Mouse (Mus musculus) v-Abl transformed pro-B cells (cell line): ENCODE measurements around the gene Dnajc7.

Experiments used
- in situ Hi-C, 2 experiments: fragments of 400-800 bp; cut with MboI; formaldehyde crosslinking; loops; one replicate each; pipeline ENCODE4 v1.15.1; 2025; ENCODE audit not compliant: unreplicated experiment in 2 of 2

Dnajc7 gene

GRCm38 (mm10) chr11:100585148-100585547 lies 34.8 kb downstream of the Dnajc7 start:
- in situ Hi-C loops = loop anchor here in 1 of 2 experiments (5.0 to 25.0 kb wide), 2 partner anchors 37 to 1648 kb away; partner anchors contain the start of genes Dnajc7 and Rara

- in situ Hi-C loops = loop anchor here in 1 of 2 experiments (25.0 kb wide), 1 partner anchor 1647 kb away; the partner anchor contains the start of gene Rara
These were observed 35.4 kb downstream of the Dnajc7 start for GRCm38 (mm10) chr11:100584561-100584961.

GRCm38 (mm10) chr11:100582836-100583235 lies 37.1 kb downstream of the Dnajc7 start:
- in situ Hi-C loops = loop anchor here in 1 of 2 experiments (25.0 kb wide), 1 partner anchor 1646 kb away; the partner anchor contains the start of gene Rara

GRCm38 (mm10) chr11:100582413-100582812 lies 37.6 kb downstream of the Dnajc7 start:
- in situ Hi-C loops = loop anchor here in 1 of 2 experiments (25.0 kb wide), 1 partner anchor 1645 kb away; the partner anchor contains the start of gene Rara

GRCm38 (mm10) chr11:100581756-100582155 lies 38.2 kb downstream of the Dnajc7 start:
- in situ Hi-C loops = loop anchor here in 1 of 2 experiments (25.0 kb wide), 1 partner anchor 1644 kb away; the partner anchor contains the start of gene Rara

GRCm38 (mm10) chr11:100580275-100580674 lies 39.7 kb downstream of the Dnajc7 start:
- in situ Hi-C loops = loop anchor here in 1 of 2 experiments (25.0 kb wide), 1 partner anchor 1643 kb away; the partner anchor contains the start of gene Rara

GRCm38 (mm10) chr11:100579116-100579799 lies 40.7 kb downstream of the Dnajc7 start:
- in situ Hi-C loops = loop anchor here (5.0 to 25.0 kb wide), 2 partner anchors 43 to 1642 kb away; partner anchors contain the start of genes Dnajc7 (in 1 of the 2) and Rara (in 1 of the 2)

- in situ Hi-C loops = loop anchor here (5.0 to 25.0 kb wide), 2 partner anchors 44 to 1641 kb away; partner anchors contain the start of genes Dnajc7 (in 1 of the 2) and Rara (in 1 of the 2)
These were observed 41.9 kb downstream of the Dnajc7 start for GRCm38 (mm10) chr11:100577852-100578599.

GRCm38 (mm10) chr11:100576256-100576655 lies 43.7 kb downstream of the Dnajc7 start:
- in situ Hi-C loops = loop anchor here (5.0 to 25.0 kb wide), 2 partner anchors 46 to 1639 kb away; partner anchors contain the start of genes Dnajc7 (in 1 of the 2) and Rara (in 1 of the 2)

- in situ Hi-C loops = loop anchor here (5.0 to 25.0 kb wide), 2 partner anchors 47 to 1638 kb away; partner anchors contain the start of genes Dnajc7 (in 1 of the 2) and Rara (in 1 of the 2)
These were observed 44.5 kb downstream of the Dnajc7 start for GRCm38 (mm10) chr11:100575484-100575855.

- in situ Hi-C loops = loop anchor here (5.0 to 25.0 kb wide), 2 partner anchors 47 to 1638 kb away; partner anchors contain the start of genes Dnajc7 (in 1 of the 2) and Rara (in 1 of the 2)
These were observed 45.1 kb downstream of the Dnajc7 start, which contains the start of gene Cnp for GRCm38 (mm10) chr11:100574708-100575483. Cnp (plus strand) TSS chr11:100574904.

- in situ Hi-C loops = no loop called here
These were observed 45.8 kb downstream of the Dnajc7 start for GRCm38 (mm10) chr11:100574188-100574587.

GRCm38 (mm10) chr11:100571202-100571567 lies 48.8 kb downstream of the Dnajc7 start:
- in situ Hi-C loops = no loop called here

- in situ Hi-C loops = no loop called here
These were observed 49.4 kb downstream of the Dnajc7 start for GRCm38 (mm10) chr11:100570430-100571201.

- in situ Hi-C loops = loop anchor here (5.0 to 10.0 kb wide), 3 partner anchors 85 to 205 kb away; no protein-coding TSS in a partner anchor
These were observed 50.2 kb downstream of the Dnajc7 start for GRCm38 (mm10) chr11:100569789-100570188.

- in situ Hi-C loops = loop anchor here (5.0 to 10.0 kb wide), 3 partner anchors 84 to 204 kb away; no protein-coding TSS in a partner anchor
These were observed 51.3 kb downstream of the Dnajc7 start for GRCm38 (mm10) chr11:100568692-100569091.

- in situ Hi-C loops = loop anchor here (5.0 to 10.0 kb wide), 3 partner anchors 83 to 203 kb away; no protein-coding TSS in a partner anchor
These were observed 52.1 kb downstream of the Dnajc7 start for GRCm38 (mm10) chr11:100567815-100568245.

- in situ Hi-C loops = loop anchor here (5.0 to 10.0 kb wide), 3 partner anchors 82 to 202 kb away; no protein-coding TSS in a partner anchor
These were observed 52.7 kb downstream of the Dnajc7 start for GRCm38 (mm10) chr11:100567229-100567628.
